Mouse (Mus musculus) midbrain, embryonic 12.5 days (tissue): ENCODE data around the gene Git2. TPM values are rescaled to one million over a fixed set of nuclear protein-coding genes. Genes with fewer than 3 reads are reported as not detected.

Experiments
- ATAC-seq: fragments of 200-750 bp; cut with Nextera tagmentation; 2 replicates; pipeline ENCODE4 v1.8.0; 2017; ENCODE audit warnings: low read depth, moderate TSS enrichment, moderate library complexity; ENCODE audit not compliant: low FRiP score
- H3K27ac ChIP-seq: fragments of 300-500 bp; sonication (generic); replicated peaks from 2 replicates; pipeline ENCODE4 v1.5.1; 2016; ENCODE audit warnings: mild to moderate bottlenecking
- H3K27me3 ChIP-seq: fragments of 300-500 bp; sonication (generic); 2 replicates; pipeline ENCODE4 v1.6.1; 2016; ENCODE audit warnings: mild to moderate bottlenecking
- H3K36me3 ChIP-seq: fragments of 300-500 bp; sonication (generic); 2 replicates; pipeline ENCODE4 v1.6.1; 2016
- H3K4me1 ChIP-seq: fragments of 300-500 bp; sonication (generic); 2 replicates; pipeline ENCODE4 v1.6.1; 2016
- H3K4me2 ChIP-seq: fragments of 300-500 bp; sonication (generic); replicated peaks from 2 replicates; pipeline ENCODE4 v1.6.1; 2016; ENCODE audit warnings: mild to moderate bottlenecking, moderate library complexity
- H3K4me3 ChIP-seq: fragments of 300-500 bp; sonication (generic); 2 replicates; pipeline ENCODE4 v1.5.1; 2016; ENCODE audit warnings: mild to moderate bottlenecking
- H3K9ac ChIP-seq: fragments of 300-500 bp; sonication (generic); replicated peaks from 2 replicates; pipeline ENCODE4 v1.6.1; 2016; ENCODE audit warnings: mild to moderate bottlenecking, moderate library complexity
- H3K9me3 ChIP-seq: fragments of 300-500 bp; sonication (generic); 2 replicates; pipeline ENCODE4 v1.6.1; 2016; ENCODE audit warnings: mild to moderate bottlenecking
- WGBS: fragments of 180-500 bp; shearing (Covaris S2); methylation state at CpG from one replicate; pipeline ENCODE4 v1.1.7; 2016; 5-methylcytosine and 5-hydroxymethylcytosine counted together
- polyA plus RNA-seq: library from polyadenylated mRNA; unstranded; fragments of >200 nt; fragmentation: Nextera tagmentation; extraction: Ambion mirVana; gene quantifications from 2 replicates; pipeline ENCODE4 v1.2.1, GENCODE M21; 2016

Gene Git2
- polyA plus RNA-seq, 1 experiment from 2014 or later, result 48.4 TPM

DNA sequence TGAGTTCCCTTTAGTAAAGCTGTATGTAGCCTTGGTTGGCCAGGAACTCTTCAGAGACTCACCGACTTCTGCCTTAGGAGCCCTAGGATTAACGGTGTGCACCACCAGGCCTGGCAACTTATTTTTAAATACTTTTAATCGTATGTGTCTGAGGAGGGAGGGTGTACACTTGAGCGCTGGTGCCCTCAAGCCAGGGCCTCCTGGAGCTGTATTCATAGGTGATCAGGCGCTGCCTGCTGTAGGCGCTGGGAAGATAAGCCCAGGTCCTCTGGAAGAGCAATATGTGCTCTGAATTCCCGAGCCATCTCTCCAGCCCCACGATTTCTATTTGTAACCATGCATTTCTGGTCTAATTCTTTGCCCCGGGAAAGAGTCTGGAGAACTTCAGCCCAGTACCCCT is 31.7 kb upstream of the Git2 start:
- Histone ChIP-seq H3K4me3 (no peak overlapping the region), H3K4me2 (no peak overlapping the region), H3K27me3 (no peaks in the 10 kb centered on the region), H3K9ac (no peak overlapping the region), H3K4me1 (peaks cover 13% of the 10 kb centered on the region), H3K36me3 (peaks cover 72% of the 10 kb centered on the region), H3K9me3 (no peaks in the 10 kb centered on the region), H3K27ac (no peak overlapping the region; the same call in 1 of the 2 replicates)
- no peak for ATAC-seq
- 58% methylated on average over 9 of the region's 9 CpGs for WGBS

GRCm38 (mm10) chr5:114806636-114807035 is 31.3 kb upstream of the Git2 start:
- H3K4me3 ChIP-seq, result no peak overlapping the region
- H3K36me3 ChIP-seq, result peaks cover 76% of the 10 kb centered on the region
- H3K9ac ChIP-seq, result no peak overlapping the region
- 86% methylated on average over 8 of the region's 8 CpGs for WGBS
- H3K9me3 ChIP-seq, result no peaks in the 10 kb centered on the region
- peaks cover 12% of the 10 kb centered on the region for H3K4me1 ChIP-seq
- no peak for ATAC-seq
- H3K27me3 ChIP-seq, result no peaks in the 10 kb centered on the region
- no peak overlapping the region for H3K4me2 ChIP-seq
- H3K27ac ChIP-seq, result no peak overlapping the region

- ATAC-seq, result no peak
- peaks cover 15% of the 10 kb centered on the region for H3K4me1 ChIP-seq
- no peaks in the 10 kb centered on the region for H3K27me3 ChIP-seq
- 83% methylated on average over 15 of the region's 15 CpGs for WGBS
- no peaks in the 10 kb centered on the region for H3K9me3 ChIP-seq
- peaks cover 78% of the 10 kb centered on the region for H3K36me3 ChIP-seq
- no peak overlapping the region for H3K27ac ChIP-seq
- H3K4me2 ChIP-seq, result no peak overlapping the region
- H3K9ac ChIP-seq, result no peak overlapping the region
- H3K4me3 ChIP-seq, result no peak overlapping the region
These were observed 30.4 kb upstream of the Git2 start for GRCm38 (mm10) chr5:114805436-114806350.

GRCm38 (mm10) chr5:114804958-114805357 is 29.6 kb upstream of the Git2 start:
- ATAC-seq, result no peak; the same call in 1 of the 2 replicates
- H3K36me3 ChIP-seq, result peaks cover 74% of the 10 kb centered on the region
- H3K4me1 ChIP-seq, result peaks cover 15% of the 10 kb centered on the region
- 29% methylated on average over 3 of the region's 3 CpGs for WGBS
- no peaks in the 10 kb centered on the region for H3K9me3 ChIP-seq
- no peak overlapping the region for H3K4me2 ChIP-seq
- H3K27me3 ChIP-seq, result no peaks in the 10 kb centered on the region
- no peak overlapping the region for H3K4me3 ChIP-seq
- H3K27ac ChIP-seq, result peak overlapping the region; percentile 49; the same call in 1 of the 2 replicates
- no peak overlapping the region for H3K9ac ChIP-seq

DNA sequence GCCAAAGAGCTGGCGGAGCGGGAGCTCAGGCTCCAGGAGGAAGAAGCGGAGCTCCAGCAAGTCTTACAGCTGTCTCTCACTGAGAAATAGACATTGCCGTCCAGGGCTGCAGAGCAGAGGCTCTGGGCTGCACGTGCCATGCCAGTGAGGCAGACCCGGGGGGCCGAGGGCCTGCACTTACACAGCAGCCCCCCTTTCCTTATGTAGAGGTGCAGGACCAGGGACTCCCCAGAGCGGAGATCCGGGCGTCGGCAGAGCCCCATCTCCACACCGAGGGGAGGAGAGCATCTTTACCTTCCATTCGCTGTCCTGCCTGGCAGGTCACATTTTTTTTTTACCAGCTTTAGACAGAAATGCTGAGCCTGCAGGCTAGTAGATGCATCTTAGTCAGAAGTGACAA is 29.0 kb upstream of the Git2 start:
- 80% methylated on average over 13 of the region's 13 CpGs for WGBS
- H3K4me2 ChIP-seq, result no peak overlapping the region
- ATAC-seq, result no peak
- H3K36me3 ChIP-seq, result peaks cover 76% of the 10 kb centered on the region
- H3K27me3 ChIP-seq, result no peaks in the 10 kb centered on the region
- H3K4me1 ChIP-seq, result peaks cover 11% of the 10 kb centered on the region
- peak overlapping the region; percentile 49 for H3K27ac ChIP-seq
- no peaks in the 10 kb centered on the region for H3K9me3 ChIP-seq
- H3K9ac ChIP-seq, result no peak overlapping the region
- H3K4me3 ChIP-seq, result no peak overlapping the region

DNA sequence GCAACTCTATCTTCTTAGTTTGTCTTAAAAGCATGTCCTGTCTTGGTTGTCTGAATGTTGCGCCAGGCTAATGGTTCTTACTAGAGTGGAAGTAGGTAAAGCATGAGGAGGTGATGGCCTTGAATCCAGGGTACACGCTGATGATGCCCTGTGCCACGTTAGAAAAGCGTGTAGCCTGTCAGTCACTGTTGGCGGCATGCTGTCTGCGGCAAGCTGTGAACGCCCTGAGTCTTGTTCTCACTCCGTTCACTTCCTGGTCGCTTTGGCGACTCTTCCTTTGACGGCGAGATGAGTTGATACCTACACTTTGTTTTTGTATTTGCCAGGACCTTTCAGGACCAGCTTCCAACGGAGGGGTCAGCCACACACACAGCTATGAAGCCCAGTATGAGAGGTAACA is 27.9 kb upstream of the Git2 start:
- H3K27me3 ChIP-seq, result no peaks in the 10 kb centered on the region
- no peak overlapping the region for H3K27ac ChIP-seq
- H3K4me1 ChIP-seq, result peaks cover 10% of the 10 kb centered on the region
- H3K9me3 ChIP-seq, result no peaks in the 10 kb centered on the region
- no peak overlapping the region for H3K4me3 ChIP-seq
- H3K9ac ChIP-seq, result no peak overlapping the region
- no peak overlapping the region for H3K4me2 ChIP-seq
- no peak for ATAC-seq
- peaks cover 76% of the 10 kb centered on the region for H3K36me3 ChIP-seq
- WGBS, result 96% methylated on average over 13 of the region's 13 CpGs

GRCm38 (mm10) chr5:114801841-114802240 is 26.5 kb upstream of the Git2 start:
- Histone ChIP-seq H3K4me2 (no peak overlapping the region), H3K9ac (no peak overlapping the region), H3K4me1 (peaks cover 7% of the 10 kb centered on the region), H3K27ac (peak overlapping the region; percentile 42; the same call in 1 of the 2 replicates), H3K4me3 (no peak overlapping the region), H3K9me3 (no peaks in the 10 kb centered on the region), H3K36me3 (peaks cover 64% of the 10 kb centered on the region), H3K27me3 (no peaks in the 10 kb centered on the region)
- no peak for ATAC-seq
- 82% methylated on average over 6 of the region's 6 CpGs for WGBS

DNA sequence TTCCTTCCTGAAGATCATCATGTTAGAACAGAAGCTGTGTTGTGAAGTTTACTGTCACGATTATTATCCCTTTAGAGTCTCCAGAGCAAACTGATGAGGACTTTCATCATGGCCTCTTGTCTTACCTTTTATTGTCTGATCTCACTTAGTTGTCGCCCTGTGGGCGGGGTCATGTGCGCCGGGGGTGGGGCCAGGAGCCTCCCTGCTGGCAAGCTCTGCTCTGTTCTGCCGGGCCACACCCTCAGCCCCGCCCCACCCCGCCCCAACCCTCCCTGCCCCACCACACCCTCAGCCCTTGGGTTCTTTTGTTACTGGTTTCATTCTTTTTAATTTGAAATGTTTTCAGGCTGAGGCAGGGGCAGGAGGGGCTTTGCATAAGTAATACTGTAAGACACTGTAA is 25.7 kb upstream of the Git2 start:
- H3K27ac ChIP-seq, result no peak overlapping the region
- no peaks in the 10 kb centered on the region for H3K27me3 ChIP-seq
- no peak overlapping the region for H3K4me3 ChIP-seq
- no peaks in the 10 kb centered on the region for H3K9me3 ChIP-seq
- peaks cover 56% of the 10 kb centered on the region for H3K36me3 ChIP-seq
- H3K4me1 ChIP-seq, result peaks cover 15% of the 10 kb centered on the region
- H3K4me2 ChIP-seq, result no peak overlapping the region
- no peak overlapping the region for H3K9ac ChIP-seq
- no peak for ATAC-seq
- WGBS, result 21% methylated on average over 8 of the region's 8 CpGs

DNA sequence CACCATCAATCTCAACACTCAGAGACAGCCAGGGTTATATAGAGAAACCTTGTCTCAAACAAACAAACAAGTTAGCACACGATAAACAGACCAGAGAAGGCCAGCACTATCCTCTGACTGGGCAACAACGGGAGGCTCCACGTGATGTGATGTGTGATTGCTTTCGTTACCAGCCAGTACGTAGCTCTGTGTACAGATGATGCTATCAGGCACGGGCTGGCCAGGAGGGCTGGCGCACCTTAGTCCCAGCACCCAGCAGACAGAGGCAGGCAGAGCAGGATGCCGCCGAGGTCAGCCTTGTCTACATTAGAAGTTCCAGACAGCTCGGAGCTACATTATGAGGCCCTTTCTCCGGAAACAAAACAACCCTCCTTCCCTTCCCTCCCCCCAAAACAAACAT is 24.5 kb upstream of the Git2 start:
- H3K27me3 ChIP-seq, result no peaks in the 10 kb centered on the region
- H3K36me3 ChIP-seq, result peaks cover 53% of the 10 kb centered on the region
- H3K9me3 ChIP-seq, result no peaks in the 10 kb centered on the region
- no peak overlapping the region for H3K4me3 ChIP-seq
- no peak overlapping the region for H3K4me2 ChIP-seq
- 90% methylated on average over 11 of the region's 11 CpGs for WGBS
- no peak overlapping the region for H3K27ac ChIP-seq
- ATAC-seq, result no peak
- no peak overlapping the region for H3K9ac ChIP-seq
- peaks cover 25% of the 10 kb centered on the region for H3K4me1 ChIP-seq

- no peaks in the 10 kb centered on the region for H3K27me3 ChIP-seq
- no peak overlapping the region for H3K4me3 ChIP-seq
- WGBS, result 82% methylated on average over 8 of the region's 8 CpGs
- peaks cover 29% of the 10 kb centered on the region for H3K4me1 ChIP-seq
- no peak overlapping the region for H3K27ac ChIP-seq
- no peak for ATAC-seq
- peaks cover 46% of the 10 kb centered on the region for H3K36me3 ChIP-seq
- H3K9ac ChIP-seq, result no peak overlapping the region
- no peaks in the 10 kb centered on the region for H3K9me3 ChIP-seq
- H3K4me2 ChIP-seq, result no peak overlapping the region
These were observed 21.9 kb upstream of the Git2 start for GRCm38 (mm10) chr5:114797253-114797652.

DNA sequence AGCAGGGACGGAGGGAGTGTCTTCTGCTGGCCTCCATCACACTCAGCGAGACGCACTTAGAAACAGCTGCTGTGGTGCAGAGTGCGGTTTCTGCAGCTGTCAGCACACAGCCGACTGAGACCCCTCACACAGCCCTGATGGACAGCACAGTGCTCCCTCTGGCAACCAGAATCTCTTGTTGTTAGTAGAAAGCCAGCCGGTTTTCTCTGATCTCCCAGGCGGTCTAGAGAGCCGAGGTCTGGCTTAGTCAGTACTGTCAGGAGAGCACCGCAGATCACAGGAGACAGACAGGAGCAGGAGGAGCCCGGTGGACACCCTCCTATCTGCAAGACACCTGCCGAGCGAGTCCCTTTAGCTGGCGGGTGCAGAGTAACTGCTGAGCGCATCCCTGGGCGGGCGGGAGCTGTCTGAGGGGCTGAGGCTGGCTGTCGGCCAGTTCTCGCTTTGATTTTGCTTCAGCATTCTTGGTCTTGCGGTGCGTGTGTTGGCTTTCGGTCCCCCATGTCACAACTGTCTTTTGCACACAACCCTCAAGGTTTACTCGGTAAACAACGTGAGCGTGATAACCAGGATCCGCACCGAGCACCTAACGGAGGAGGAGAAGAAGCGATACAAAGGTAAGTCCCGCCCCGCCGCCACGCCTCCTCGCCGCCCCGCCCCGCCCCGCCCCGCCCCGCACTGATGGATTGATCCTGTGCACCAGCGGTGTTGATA is 21.1 kb upstream of the Git2 start:
- ATAC-seq, result peak; percentile 65
- peaks cover 46% of the 10 kb centered on the region for H3K36me3 ChIP-seq
- peaks cover 27% of the 10 kb centered on the region for H3K4me1 ChIP-seq
- peak overlapping the region; percentile 39 for H3K4me3 ChIP-seq
- no peaks in the 10 kb centered on the region for H3K27me3 ChIP-seq
- peak overlapping the region; percentile 61 for H3K4me2 ChIP-seq
- WGBS, result 4% methylated on average over 40 of the region's 40 CpGs
- H3K9ac ChIP-seq, result peak overlapping the region; percentile 50
- no peaks in the 10 kb centered on the region for H3K9me3 ChIP-seq
- peak overlapping the region; percentile 59 for H3K27ac ChIP-seq

- no peak overlapping the region for H3K9ac ChIP-seq
- no peak overlapping the region for H3K4me3 ChIP-seq
- 53% methylated on average over 9 of the region's 9 CpGs for WGBS
- peaks cover 23% of the 10 kb centered on the region for H3K4me1 ChIP-seq
- peaks cover 54% of the 10 kb centered on the region for H3K36me3 ChIP-seq
- no peaks in the 10 kb centered on the region for H3K27me3 ChIP-seq
- no peaks in the 10 kb centered on the region for H3K9me3 ChIP-seq
- 0 out of 2 replicates have a peak overlapping the region, but pooled peaks have one; percentile 30 for H3K27ac ChIP-seq
- no peak for ATAC-seq
- 0 out of 2 replicates have a peak overlapping the region, but pooled peaks have one; percentile 1 for H3K4me2 ChIP-seq
These were observed 20.3 kb upstream of the Git2 start for GRCm38 (mm10) chr5:114795653-114796052.
